Comparison of ENCODE assay signal across 7 mouse cellular contexts in genomic region chr2:166180136-166180649, GRCm38 (mm10). TPM values are rescaled to one million over a fixed set of nuclear protein-coding genes. Genes with fewer than 3 reads are reported as not detected.
DNase-seq lines count a peak whose midpoint lies in the region; ATAC-seq and TF ChIP-seq lines count a peak whose summit lies in the region.

No protein-coding gene starts in this region.

- H3K9me3 ChIP-seq in ES-Bruce4 (replicated peaks; ENCODE audit: control insufficient read depth, insufficient read depth, low read length, poor library complexity, severe bottlenecking) = no peaks in the 10 kb centered on the region
- no peaks in the 10 kb centered on the region for H3K9me3 ChIP-seq in limb, embryonic 15.5 days

- WGBS in limb, embryonic 15.5 days = 5% methylated on average over 5 of the region's 5 CpGs

- peak; percentile 49 for DNase-seq in 3134 (ENCODE audit: extremely low read depth, insufficient read length, low spot score)
- DNase-seq in gastrocnemius, postnatal 14 days = peak; percentile 48
- DNase-seq in B cell, adult 2 months = no peak

- no peak for TF ChIP-seq CTCF in ES-Bruce4 (IDR thresholded peaks at IDR 0.05; ENCODE audit: low read depth, low read length)

- ATAC-seq in limb, embryonic 15.5 days (ENCODE audit: insufficient number of reproducible peaks, low FRiP score, low TSS enrichment, low read depth) = peak; percentile 65
- no peak for ATAC-seq in granulocyte monocyte progenitor cell, adult 5-6 weeks (replicated peaks; ENCODE audit: poor library complexity, severe bottlenecking)
- no peak for ATAC-seq in cerebellum, adult (ENCODE audit: insufficient number of reproducible peaks, low FRiP score, low TSS enrichment)

- TF ChIP-seq POLR2A in ES-Bruce4 (IDR thresholded peaks at IDR 0.05; ENCODE audit: insufficient read depth, low read length) = no peak

- H3K4me2 ChIP-seq in limb, embryonic 15.5 days = peak overlapping the region; percentile 12; the same call in 1 of the 2 replicates

- intact Hi-C loops in gastrocnemius, postnatal 14 days (cut with DNase I; ENCODE audit: low total_unique reads) = no loop called here

- H3K4me1 ChIP-seq in ES-Bruce4 (ENCODE audit: control insufficient read depth, insufficient read depth, low read length) = peaks cover 10% of the 10 kb centered on the region
- peaks cover 57% of the 10 kb centered on the region for H3K4me1 ChIP-seq in limb, embryonic 15.5 days

- no peak overlapping the region for H3K4me3 ChIP-seq in ES-Bruce4 (ENCODE audit: low read depth, low read length)
- H3K4me3 ChIP-seq in limb, embryonic 15.5 days = no peak overlapping the region

- no peaks in the 10 kb centered on the region for H3K27me3 ChIP-seq in ES-Bruce4 (ENCODE audit: control insufficient read depth, insufficient read depth, low read length, poor library complexity, severe bottlenecking)
- H3K27me3 ChIP-seq in limb, embryonic 15.5 days = no peaks in the 10 kb centered on the region

- peak overlapping the region; percentile 42 for H3K9ac ChIP-seq in ES-Bruce4 (ENCODE audit: low read depth, poor library complexity, severe bottlenecking)
- H3K9ac ChIP-seq in limb, embryonic 15.5 days = no peak overlapping the region

- no peak for TF ChIP-seq EP300 in ES-Bruce4 (IDR thresholded peaks at IDR 0.05; ENCODE audit: insufficient read depth, low read depth, low read length)

- H3K27ac ChIP-seq in ES-Bruce4 (ENCODE audit: insufficient read depth, low read length) = peak overlapping the region; percentile 82
- peak overlapping the region; percentile 97 for H3K27ac ChIP-seq in limb, embryonic 15.5 days

- H3K36me3 ChIP-seq in ES-Bruce4 (ENCODE audit: control insufficient read depth, insufficient read depth, low read length, poor library complexity, severe bottlenecking) = no peaks in the 10 kb centered on the region
- H3K36me3 ChIP-seq in limb, embryonic 15.5 days = no peaks in the 10 kb centered on the region

RNA-seq across cellular contexts. Expression of gene Sulf2, which starts 24.7 kb away (rescaled TPM):
- 116 and 119 TPM in 2 replicates for polyA plus RNA-seq in ES-Bruce4 (2011; ENCODE audit: insufficient read depth, insufficient read length, low read depth, missing spikeins)
- total RNA-seq in gastrocnemius, postnatal 14 days (2021) = 10 to 100 TPM; 15.3 to 19.6 TPM
- 149 and 184 TPM in 2 replicates for polyA plus RNA-seq in limb, embryonic 15.5 days (2015; fragmentation: Nextera tagmentation; extraction: Ambion mirVana)
- 0.26 and 1.1 TPM in 2 replicates for total RNA-seq in granulocyte monocyte progenitor cell, adult 5-6 weeks (2014; fragmentation: Nextera tagmentation)
- 0.78 and 1.9 TPM in 2 replicates for total RNA-seq in granulocyte monocyte progenitor cell, adult 5-6 weeks (2017)

Comparison
In these comparisons a context has a peak if more than half of its experiments do, and no peak if none do; other contexts are left out.
1. DNase-seq: peak in 3134 (single experiment) and gastrocnemius, postnatal 14 days (single experiment); none in B cell, adult 2 months (0 of 2).
2. RNA of gene Sulf2, which starts 24.7 kb away (total RNA-seq): 15.3 to 19.6 TPM in gastrocnemius, postnatal 14 days; 0.26 to 1.9 TPM in granulocyte monocyte progenitor cell, adult 5-6 weeks; every median in the first group is over 4 times any median in the second.